Mouse (Mus musculus): ENCODE results near the gene Krt80. TPM values are rescaled to one million over a fixed set of nuclear protein-coding genes. Genes with fewer than 3 reads are reported as not detected.

Krt80 gene
- total RNA-seq, 2 experiments from 2014 or later: 0.12 to 0.18 TPM

- DNase-seq (ENCODE audit: low spot score in 2 of 2): no peak
- TF ChIP-seq CTCF (conservative IDR thresholded peaks at IDR 0.05): peak; percentile 68
- Histone ChIP-seq H3K4me3 (no peak overlapping the region), H3K27ac (no peak overlapping the region)
These were observed 18.1 kb upstream of the Krt80 start for GRCm38 (mm10) chr15:101388034-101388541.

- peak; percentile 62 for TF ChIP-seq CTCF (conservative IDR thresholded peaks at IDR 0.05)
- DNase-seq (ENCODE audit: low spot score in 2 of 2): no peak
These were observed 17.2 kb upstream of the Krt80 start for GRCm38 (mm10) chr15:101387176-101387575.

DNA sequence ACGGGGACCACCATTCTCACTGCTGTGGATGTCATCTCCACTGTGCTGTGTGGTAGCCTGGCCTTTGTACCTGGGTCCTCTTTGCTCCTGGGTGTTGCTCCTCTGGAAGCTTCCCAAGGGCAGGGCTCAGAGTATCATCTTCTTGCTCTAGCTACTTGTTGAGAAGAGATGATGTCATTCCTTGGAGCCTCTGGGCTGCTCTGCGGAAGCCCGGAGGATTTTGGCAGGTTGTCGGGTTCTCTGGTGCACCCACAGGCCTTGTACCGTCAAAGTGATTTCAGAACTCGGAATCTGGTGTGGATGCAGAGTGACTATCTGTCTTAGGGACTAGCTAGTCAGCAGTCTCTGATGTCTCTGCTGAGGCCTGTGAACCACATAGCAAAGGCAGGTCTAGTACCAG is 15.1 kb upstream of the Krt80 start:
- Histone ChIP-seq H3K27ac (no peak overlapping the region), H3K4me3 (no peak overlapping the region)
- no peak for DNase-seq (ENCODE audit: low spot score in 2 of 2)
- TF ChIP-seq CTCF (conservative IDR thresholded peaks at IDR 0.05): no peak

More at GRCm38 (mm10) chr15:101387176-101387575, 17.2 kb upstream of the Krt80 start:
- Histone ChIP-seq H3K4me3 (no peak overlapping the region), H3K27ac (no peak overlapping the region)

DNA sequence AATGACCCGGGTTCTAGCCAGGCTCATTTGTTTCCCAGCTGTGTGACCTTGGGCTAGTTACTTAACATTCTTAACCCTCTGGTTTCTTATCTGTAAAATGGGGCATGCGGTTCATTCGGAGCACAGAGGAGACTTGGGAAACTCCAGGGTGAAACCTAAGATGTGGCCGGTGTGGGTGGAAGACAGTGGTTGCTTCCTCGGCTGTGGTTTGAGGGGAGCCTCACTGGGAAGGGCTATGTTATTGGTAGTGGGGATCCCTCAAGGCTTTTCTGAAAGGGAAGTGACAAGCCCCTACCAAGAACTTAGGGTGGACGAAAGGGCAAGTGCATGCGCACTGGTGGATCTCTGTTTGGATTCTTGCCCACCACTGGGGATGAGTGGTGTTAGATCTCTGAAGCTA is 14.6 kb upstream of the Krt80 start:
- TF ChIP-seq CTCF (conservative IDR thresholded peaks at IDR 0.05): no peak
- Histone ChIP-seq H3K4me3 (no peak overlapping the region), H3K27ac (no peak overlapping the region)
- DNase-seq (ENCODE audit: low spot score in 2 of 2): no peak

DNA sequence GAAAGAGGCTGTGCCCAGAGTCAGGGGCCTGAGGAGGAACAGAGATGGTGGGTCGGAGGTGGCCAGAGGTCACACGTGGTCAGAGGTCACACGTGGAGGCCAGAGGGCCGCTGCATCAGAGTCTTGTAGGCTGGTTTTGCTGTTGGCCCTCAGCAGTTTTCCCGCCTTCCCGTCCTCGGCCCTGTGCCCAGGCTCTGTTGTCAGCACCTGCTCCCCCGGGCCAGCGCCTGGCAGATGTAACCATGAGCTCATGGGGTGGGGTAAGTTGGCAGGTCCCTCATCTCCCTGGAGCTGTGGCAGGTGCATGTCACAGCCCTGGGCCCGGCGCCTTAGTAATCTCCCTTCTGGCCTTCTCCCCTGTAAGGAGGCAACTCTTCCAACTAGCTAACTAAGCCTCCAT is 12.8 kb upstream of the Krt80 start:
- DNase-seq (ENCODE audit: low spot score in 2 of 2): no peak
- no peak for TF ChIP-seq CTCF (conservative IDR thresholded peaks at IDR 0.05)
- no peak overlapping the region for H3K4me3 ChIP-seq
- no peak overlapping the region for H3K27ac ChIP-seq

DNA sequence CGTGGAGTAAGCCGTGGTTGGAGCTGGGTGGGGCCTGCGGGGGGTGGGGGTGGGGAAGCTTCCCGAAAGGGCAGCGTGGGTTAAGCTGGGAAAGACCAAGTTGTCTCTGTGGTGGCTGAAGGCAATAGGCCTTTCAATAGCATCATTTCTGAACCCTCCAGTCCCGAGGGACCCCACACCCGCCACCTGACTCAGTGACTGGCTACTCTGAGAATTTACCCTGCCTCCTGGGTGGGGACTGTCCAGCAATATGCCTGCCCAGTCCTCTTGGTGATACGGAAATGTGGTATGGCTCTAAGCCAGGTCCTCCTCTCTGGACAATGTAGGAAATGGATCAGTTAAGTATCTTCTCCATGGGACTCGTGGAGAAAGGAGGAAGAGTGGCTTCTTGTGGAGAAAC is 11.8 kb upstream of the Krt80 start:
- no peak overlapping the region for H3K27ac ChIP-seq
- no peak overlapping the region for H3K4me3 ChIP-seq
- no peak for TF ChIP-seq CTCF (conservative IDR thresholded peaks at IDR 0.05)
- DNase-seq (ENCODE audit: low spot score in 2 of 2): no peak

DNA sequence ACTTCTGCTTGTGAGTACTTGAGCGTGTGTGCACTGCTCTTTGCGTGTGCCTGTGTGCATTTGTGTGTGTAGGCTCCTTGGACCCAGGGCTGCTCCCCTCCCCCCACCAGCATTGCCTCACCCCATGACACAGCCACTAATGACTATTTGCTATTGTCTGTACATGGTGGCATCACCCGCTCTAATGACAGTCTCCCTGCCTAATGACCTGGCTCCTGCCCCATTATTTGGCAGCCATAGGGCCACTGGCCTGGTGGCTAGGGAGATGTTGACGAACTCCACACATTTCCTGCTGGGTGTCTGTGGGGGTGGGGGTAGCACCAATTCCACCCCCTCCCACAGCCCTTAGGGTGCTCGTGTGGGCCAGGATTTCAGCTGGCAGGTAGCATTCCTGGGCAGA is 8.7 kb upstream of the Krt80 start:
- no peak for DNase-seq (ENCODE audit: low spot score in 2 of 2)
- H3K27ac ChIP-seq: no peak overlapping the region
- no peak for TF ChIP-seq CTCF (conservative IDR thresholded peaks at IDR 0.05)
- H3K4me3 ChIP-seq: no peak overlapping the region

DNA sequence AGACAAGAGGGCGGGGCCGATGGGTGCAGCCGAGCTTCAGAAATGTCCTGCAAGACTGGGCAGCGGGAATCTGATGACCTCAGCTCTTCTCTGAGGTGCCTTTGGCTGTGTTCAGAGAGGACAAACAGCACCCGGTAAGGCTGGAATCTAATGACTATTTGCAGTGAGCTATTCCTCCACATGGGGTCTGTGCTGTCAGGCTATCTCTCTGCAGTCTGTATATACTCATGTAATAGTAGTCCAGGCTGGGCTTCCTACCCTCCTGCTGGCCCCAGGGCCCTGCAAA is 6.8 kb upstream of the Krt80 start:
- no peak overlapping the region for H3K4me3 ChIP-seq
- DNase-seq (ENCODE audit: low spot score in 2 of 2): no peak
- TF ChIP-seq CTCF (conservative IDR thresholded peaks at IDR 0.05): peak; percentile 14

GRCm38 (mm10) chr15:101375956-101376775 is 6.2 kb upstream of the Krt80 start:
- no peak overlapping the region for H3K4me3 ChIP-seq
- DNase-seq (ENCODE audit: low spot score in 2 of 2): peak; percentile 19 to 30

More for the DNA sequence above, 6.8 kb upstream of the Krt80 start:
- H3K27ac ChIP-seq: no peak overlapping the region

DNA sequence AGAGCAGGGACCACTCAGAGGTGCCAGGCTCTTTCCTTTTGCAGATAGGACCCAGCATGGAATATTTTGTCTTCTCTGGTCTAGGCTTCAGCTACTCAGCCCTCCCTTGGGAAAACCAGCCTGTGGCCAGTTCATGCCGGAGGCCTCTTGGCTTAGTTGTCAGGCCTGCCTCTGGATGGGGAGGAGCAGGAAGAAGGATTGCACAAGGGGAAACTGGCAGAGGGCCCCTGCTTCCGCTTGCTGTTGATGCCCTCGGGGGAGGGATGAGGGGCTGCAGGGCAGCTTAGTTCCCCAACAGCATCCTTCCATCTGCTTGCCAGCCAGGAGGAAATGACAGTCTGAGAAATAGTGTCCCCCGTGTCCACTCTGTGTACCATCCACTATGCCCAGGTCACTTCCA is 4.9 kb upstream of the Krt80 start:
- no peak for TF ChIP-seq CTCF (conservative IDR thresholded peaks at IDR 0.05)
- DNase-seq (ENCODE audit: low spot score in 2 of 2): peak in 1 of 2 experiments; percentile 16
- Histone ChIP-seq H3K27ac (peak overlapping the region; percentile 36; the same call in 1 of the 2 replicates), H3K4me3 (no peak overlapping the region)

More at GRCm38 (mm10) chr15:101375956-101376775, 6.2 kb upstream of the Krt80 start:
- no peak for TF ChIP-seq CTCF (conservative IDR thresholded peaks at IDR 0.05)
- no peak overlapping the region for H3K27ac ChIP-seq

DNA sequence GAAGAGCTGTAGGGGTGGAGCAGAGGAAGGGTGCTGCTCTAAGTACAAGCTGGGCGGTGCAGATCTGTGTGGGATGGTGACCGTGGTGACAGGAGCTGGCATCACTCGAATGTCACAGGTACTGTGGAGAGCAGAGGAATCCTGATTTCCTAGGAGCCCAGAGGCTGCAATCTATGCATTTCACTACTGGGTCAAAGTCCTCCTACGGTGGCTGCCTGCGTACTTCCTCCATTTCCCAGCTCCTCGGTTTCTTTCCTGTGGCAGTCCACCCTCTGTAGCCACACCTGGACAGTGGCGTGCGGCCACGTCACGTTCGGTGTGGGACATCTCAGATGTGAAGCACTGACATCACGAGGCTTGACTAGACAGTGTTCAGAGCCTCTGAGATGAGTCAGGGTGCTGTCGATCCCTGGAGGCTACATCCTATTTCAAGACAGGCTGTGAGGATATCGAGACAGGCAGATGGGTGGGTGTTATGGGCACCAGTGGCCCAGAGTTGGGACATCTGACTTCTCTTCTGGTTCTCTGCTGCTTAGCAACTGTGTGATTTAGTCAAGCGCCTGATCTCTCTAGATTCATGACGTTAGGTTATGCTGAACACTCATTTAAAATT is 3.4 kb upstream of the Krt80 start:
- Histone ChIP-seq H3K4me3 (no peak overlapping the region), H3K27ac (no peak overlapping the region)
- no peak for TF ChIP-seq CTCF (conservative IDR thresholded peaks at IDR 0.05)
- peak in 1 of 2 experiments; percentile 24 for DNase-seq (ENCODE audit: low spot score in 2 of 2)

- no peak for TF ChIP-seq CTCF (conservative IDR thresholded peaks at IDR 0.05)
- Histone ChIP-seq H3K27ac (no peak overlapping the region), H3K4me3 (no peak overlapping the region)
- DNase-seq (ENCODE audit: low spot score in 2 of 2): no peak
These were observed 2.4 kb upstream of the Krt80 start for GRCm38 (mm10) chr15:101372131-101372977.

Data from layer of hippocampus, adult 2 months (tissue).